Mouse (Mus musculus) fat pad, adult 2 months (tissue): ENCODE data around the gene Fam71f2.

ENCODE experiments used
- DNase-seq: peaks from one replicate; pipeline ENCODE4 v3.0.0-alpha.2; 2011; ENCODE audit warnings: low read depth, low spot score; ENCODE audit errors: extremely low read depth

Fam71f2 gene

GRCm38 (mm10) chr6:29279293-29279692 lies at the start of gene Fam71f2:
Gene Fam71f2, plus strand, starts transcription at chr6:29279593.
- DNase-seq = no peak

- DNase-seq = no peak
Measured at GRCm38 (mm10) chr6:29230386-29230785, 49.0 kb upstream of the Fam71f2 start.

- DNase-seq = no peak
Measured at GRCm38 (mm10) chr6:29231799-29232198, 47.6 kb upstream of the Fam71f2 start.

- DNase-seq = no peak
Measured at GRCm38 (mm10) chr6:29232321-29232720, 47.1 kb upstream of the Fam71f2 start.

- DNase-seq = no peak
Measured at GRCm38 (mm10) chr6:29233710-29234109, 45.7 kb upstream of the Fam71f2 start.

DNA sequence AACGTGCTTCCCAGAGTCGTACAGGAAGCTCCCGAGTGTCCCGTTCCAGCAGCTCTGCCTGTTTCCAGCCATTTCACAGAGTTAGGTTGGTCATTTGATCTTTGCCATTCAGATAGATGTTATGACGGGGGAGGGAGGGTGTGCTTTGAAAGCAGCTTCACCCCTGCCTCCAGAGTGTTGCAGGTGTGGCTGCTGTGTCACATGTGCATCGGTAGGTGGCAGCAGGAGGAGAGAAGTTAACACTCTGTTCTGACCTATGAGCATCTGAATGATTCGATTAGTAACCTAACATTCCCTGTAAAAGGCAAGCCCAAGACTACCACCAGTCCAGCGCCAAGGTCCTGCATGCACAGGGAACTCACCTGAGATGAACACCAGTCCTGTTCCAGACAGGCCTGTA lies 45.1 kb upstream of the Fam71f2 start:
- DNase-seq = no peak

- no peak for DNase-seq
Measured at GRCm38 (mm10) chr6:29240806-29241205, 38.6 kb upstream of the Fam71f2 start.

DNA sequence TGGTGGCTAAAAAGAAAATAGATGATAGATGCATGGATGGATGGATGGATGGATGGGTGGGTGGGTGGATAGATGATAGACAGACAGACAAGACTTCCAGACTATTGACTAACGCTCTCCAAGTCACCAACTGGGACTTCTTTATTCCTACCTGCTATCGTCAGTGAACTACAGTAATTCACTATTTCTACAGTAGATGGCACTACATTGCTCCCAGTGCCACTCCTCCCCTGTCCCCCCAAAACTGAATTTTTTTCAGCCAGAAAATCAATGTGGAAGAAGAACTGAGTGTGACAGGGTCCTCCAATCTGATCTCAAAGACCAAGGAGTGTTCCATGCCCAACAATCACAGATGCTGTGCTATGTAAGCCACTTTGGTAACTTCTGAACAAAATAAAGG lies 37.7 kb upstream of the Fam71f2 start:
- DNase-seq = no peak

DNA sequence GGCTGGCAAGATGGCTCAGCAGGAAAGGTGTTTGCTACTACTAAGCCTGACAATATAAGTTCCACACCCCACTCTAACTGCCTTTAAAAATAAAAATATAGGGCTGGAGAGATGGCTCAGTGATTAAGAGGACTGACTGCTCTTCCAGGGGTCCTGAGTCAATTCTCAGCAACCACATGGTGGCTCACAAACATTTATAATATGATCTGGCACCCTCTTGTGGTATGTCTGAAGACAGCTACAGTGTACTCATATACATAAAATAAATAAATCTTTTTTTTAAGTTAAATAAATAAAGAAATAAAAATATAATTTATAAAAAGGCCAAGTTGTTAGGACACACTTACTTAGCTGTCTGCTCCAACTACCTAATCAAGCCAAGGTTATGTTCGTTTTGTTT lies 37.1 kb upstream of the Fam71f2 start:
- DNase-seq = no peak

DNA sequence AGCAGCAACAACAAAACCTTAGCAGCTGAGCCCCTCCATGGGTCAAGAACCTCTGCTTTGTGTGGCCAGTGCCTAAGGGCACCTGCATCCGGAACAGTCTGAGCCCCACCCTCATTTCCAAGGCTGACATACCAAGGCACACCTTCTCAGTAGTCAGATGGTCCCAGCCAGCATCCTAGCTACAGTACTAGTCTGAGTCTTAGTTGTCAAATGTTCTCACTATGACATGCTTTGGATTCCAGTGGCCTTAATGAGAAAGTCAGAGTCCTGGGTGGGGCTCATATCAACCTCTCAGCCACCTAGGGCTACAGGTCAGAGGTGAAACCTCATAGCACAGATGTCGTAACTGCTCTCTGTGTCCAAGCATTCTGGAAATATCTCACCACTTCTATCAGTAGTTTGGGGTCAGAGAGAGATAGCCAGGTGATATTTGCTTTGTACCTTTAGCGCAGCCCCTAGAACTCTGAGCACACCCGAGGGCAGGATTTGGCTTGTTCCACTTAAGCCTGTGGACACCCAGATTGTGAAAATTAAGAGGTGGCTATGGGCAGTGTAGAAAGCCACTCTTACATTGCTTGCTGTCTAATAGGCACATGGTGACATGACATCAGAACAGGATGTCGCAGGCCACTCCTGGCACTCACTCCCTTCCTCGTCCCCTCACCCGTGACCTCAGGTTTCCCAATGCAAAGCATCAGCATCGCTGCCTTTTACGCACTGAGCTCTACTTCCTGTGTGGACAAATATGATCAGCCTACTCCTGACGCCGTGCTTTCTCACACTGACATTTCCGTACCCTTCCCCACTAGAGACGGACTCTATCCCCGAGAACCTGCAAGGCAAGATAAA lies 33.9 kb upstream of the Fam71f2 start:
- DNase-seq = no peak

DNA sequence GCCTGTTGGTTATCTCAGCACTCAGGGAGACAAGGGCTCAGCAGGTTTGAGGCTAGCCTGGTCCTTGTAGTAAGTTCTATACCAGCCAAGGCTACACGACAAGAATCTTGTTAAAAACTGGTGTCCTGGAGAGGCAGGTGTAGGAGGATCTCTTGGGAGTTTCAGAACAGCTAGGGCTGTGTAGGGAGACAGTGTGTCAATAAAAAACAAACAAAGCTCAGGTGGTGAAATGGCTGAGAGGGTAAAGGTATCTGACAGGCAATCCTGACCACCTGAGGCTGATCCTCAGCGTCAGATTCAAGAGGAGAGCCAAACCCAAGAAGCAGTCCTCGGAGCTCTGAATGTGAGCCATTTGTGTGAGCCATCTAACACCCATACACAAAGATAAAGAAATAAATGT lies 33.2 kb upstream of the Fam71f2 start:
- DNase-seq = no peak

DNA sequence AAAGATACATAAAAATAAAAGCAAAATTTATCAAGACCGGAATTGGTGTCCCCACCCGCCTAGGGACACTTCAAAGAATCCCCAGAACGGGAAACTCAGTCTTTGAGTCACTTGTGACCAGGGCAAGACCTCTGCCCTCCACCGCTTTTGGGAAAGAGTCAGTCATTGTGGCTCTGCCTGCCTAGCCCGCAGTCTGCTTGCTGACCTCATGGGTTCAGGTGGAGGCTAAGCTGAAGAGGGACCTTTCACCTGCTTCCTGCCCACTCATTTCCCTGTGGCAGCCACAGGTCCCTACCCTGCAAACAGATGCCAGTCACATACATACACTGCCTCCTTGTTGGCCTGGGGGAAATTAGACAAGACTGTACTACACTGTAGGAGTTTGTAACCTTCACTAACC lies 32.8 kb upstream of the Fam71f2 start:
- no peak for DNase-seq

GRCm38 (mm10) chr6:29247072-29247471 lies 32.3 kb upstream of the Fam71f2 start:
- DNase-seq = no peak

GRCm38 (mm10) chr6:29259418-29259817 lies 20.0 kb upstream of the Fam71f2 start:
- no peak for DNase-seq

DNA sequence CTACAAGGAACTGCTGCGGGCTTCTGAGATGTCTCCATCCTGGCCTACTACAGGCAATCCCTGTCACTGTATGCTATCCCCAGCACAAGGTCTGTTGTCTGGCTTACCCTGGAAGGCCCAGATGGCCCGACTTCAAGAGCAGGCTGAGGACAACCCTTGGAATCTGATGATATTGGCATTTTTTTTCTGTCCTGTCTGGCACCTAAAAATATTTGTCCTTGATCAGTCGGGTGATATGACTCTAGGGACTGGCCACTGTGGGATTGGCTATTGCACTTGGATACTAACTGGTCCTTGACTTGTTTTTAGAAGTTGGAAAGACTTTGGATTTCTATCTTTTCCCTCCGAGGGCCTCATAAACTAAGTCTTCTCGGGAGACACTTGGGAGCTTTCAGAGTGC lies 17.6 kb upstream of the Fam71f2 start:
- no peak for DNase-seq

- DNase-seq = no peak
Measured at GRCm38 (mm10) chr6:29263650-29264455, 15.5 kb upstream of the Fam71f2 start.

DNA sequence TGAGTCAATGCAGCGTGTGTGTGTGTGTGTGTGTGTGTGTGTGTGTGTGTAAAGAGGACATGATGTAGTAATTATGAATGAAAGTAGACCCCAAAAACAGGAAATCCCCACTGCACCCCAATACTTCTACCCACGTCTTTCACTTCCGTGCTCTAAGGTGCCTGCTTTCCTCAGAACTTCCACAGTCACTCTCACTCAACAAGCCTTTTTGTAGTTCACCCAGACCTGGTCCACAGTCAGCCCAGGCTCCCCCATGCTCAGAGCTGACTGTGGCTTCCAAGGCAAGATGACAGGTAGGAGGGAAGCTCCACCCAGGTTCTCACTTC lies 15.0 kb upstream of the Fam71f2 start:
- no peak for DNase-seq

DNA sequence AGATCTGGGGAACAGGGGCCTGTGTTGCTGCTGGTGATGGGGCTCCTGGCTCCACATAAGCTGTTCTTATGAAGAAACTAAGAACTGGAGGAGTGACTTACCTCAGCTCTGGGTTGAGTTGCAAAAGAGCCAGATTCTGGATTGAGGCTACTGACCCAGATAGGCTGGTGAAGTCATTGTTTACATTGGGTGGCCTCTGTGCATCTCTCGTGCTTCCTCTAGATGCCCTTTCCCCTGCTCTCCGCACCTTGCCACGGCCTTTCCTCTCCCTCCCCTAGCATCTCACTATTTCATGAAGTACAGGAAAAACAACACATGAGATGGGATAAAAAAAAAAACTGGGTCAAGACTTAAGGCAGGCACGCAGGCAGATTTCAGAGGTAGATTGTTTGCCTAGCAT lies 12.5 kb upstream of the Fam71f2 start:
- DNase-seq = no peak

DNA sequence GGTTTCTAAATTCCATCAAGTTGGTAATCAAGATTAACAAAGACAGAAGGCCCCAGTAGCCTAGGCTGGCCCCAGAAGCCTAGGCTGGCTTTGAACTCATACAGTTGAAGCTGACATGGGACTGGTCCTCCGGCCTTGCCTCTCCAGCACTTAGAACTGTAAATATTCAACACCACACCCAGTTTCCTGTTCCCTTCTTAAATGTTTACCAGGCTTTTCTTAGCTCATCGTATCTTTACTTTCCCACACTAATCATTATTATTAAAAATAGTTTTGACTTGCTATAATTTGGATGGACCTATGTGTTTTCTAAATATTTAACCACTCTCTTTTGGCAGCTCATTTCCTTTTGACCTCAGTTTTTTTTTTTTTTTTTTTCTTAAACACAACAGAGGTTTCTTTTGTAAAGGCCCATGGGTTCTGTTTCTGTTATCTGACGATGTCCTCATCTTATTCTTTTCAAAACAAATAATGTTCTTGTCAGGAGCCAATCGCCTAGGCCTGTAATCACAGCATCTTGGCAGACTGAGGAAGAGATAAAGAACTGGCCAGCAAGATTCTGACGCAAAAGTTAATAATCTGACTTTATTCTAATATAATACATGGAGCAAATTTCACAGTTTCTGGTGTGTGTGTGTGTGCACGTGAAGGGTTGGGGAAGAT lies 10.3 kb upstream of the Fam71f2 start:
- DNase-seq = no peak

- DNase-seq = no peak
Measured at GRCm38 (mm10) chr6:29270961-29271360, 8.4 kb upstream of the Fam71f2 start.

DNA sequence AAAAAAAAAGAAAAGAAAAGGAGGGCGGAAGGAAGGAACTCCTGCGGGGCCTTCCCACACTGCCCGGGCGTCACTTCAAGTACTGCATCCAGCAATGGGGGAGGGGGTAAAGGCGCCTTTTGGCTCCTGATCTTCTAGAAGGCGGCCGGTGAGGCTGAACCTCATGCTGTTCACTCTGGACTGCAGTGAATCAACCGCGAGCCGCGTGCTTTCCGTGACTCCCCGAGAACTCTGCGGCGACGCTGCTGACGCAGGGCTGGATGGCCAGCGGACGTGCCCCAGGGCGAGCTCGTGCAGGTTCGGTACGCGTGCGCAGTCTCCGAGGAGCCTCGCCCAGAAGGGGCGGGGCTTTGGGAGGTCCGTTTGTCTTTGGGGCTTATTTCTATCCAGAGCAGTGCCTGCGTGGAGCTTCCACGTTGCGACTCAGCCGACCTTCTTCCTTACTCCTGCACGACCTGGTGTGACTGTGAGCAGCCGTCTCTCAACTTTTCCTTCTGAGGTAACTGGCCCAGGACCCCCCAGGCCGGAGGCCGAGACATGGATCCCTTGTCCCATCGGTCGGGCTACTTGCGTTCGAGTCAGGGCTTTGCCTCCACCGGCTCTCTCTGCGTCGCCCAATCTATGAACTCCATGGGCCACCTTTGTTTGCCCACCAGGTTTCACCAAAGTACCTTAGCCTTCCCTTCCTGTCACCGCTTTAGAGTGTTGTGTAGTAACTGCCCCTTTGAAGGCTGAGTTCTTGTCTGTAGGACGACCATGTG lies 6.9 kb upstream of the Fam71f2 start, which contains the start of gene Hilpda:
Gene Hilpda (plus strand): TSS at position 177 of the 761 bp plus-strand sequence.
- DNase-seq = no peak
